Mouse (Mus musculus) frontal cortex, postnatal 14 days (tissue): ENCODE results near the gene Mecr.

Source experiments
- DNase-seq, 2 experiments: peaks; one replicate each; pipeline ENCODE4 v3.0.0; 2022; ENCODE audit warnings: low spot score in 2 of 2

The Mecr gene

GRCm38 (mm10) chr4:131836351-131836881 is 6.9 kb upstream of the Mecr start:
- no peak for DNase-seq

- DNase-seq, result peak in 1 of 2 experiments; percentile 29
These were observed 6.3 kb upstream of the Mecr start for GRCm38 (mm10) chr4:131836891-131837491.

GRCm38 (mm10) chr4:131837872-131838524 is 5.3 kb upstream of the Mecr start, which contains the start of gene Ptpru:
Gene Ptpru (minus strand): TSS chr4:131838288.
- peak; percentile 58 to 88 for DNase-seq

- no peak for DNase-seq
These were observed 2.9 kb downstream of the Mecr start for GRCm38 (mm10) chr4:131845991-131846778.

GRCm38 (mm10) chr4:131848082-131848481 is 4.8 kb downstream of the Mecr start:
- no peak for DNase-seq

- DNase-seq, result peak; percentile 36 to 46
These were observed 6.8 kb downstream of the Mecr start for GRCm38 (mm10) chr4:131849986-131850638.

GRCm38 (mm10) chr4:131854950-131855349 is 11.7 kb downstream of the Mecr start:
- no peak for DNase-seq

- peak; percentile 63 to 78 for DNase-seq
These were observed 17.4 kb downstream of the Mecr start for GRCm38 (mm10) chr4:131860492-131861340.

GRCm38 (mm10) chr4:131861341-131861739 is 18.1 kb downstream of the Mecr start:
- DNase-seq, result no peak

GRCm38 (mm10) chr4:131872672-131873292 is 29.5 kb downstream of the Mecr start:
- DNase-seq, result no peak

GRCm38 (mm10) chr4:131873293-131874168 is 30.3 kb downstream of the Mecr start, which contains the start of gene Srsf4:
Gene Srsf4 (plus strand): TSS chr4:131873617.
- DNase-seq, result peak; percentile 85 to 88

- no peak for DNase-seq
These were observed 30.9 kb downstream of the Mecr start for GRCm38 (mm10) chr4:131874169-131874536.

GRCm38 (mm10) chr4:131874567-131874966 is 31.3 kb downstream of the Mecr start:
- DNase-seq, result no peak

- no peak for DNase-seq
These were observed 32.0 kb downstream of the Mecr start for GRCm38 (mm10) chr4:131875242-131875641.

- DNase-seq, result no peak
These were observed 33.6 kb downstream of the Mecr start for GRCm38 (mm10) chr4:131876836-131877235.

- DNase-seq, result no peak
These were observed 36.4 kb downstream of the Mecr start for GRCm38 (mm10) chr4:131879692-131880091.

GRCm38 (mm10) chr4:131881306-131881705 is 38.0 kb downstream of the Mecr start:
- DNase-seq, result no peak

GRCm38 (mm10) chr4:131883571-131883970 is 40.3 kb downstream of the Mecr start:
- DNase-seq, result no peak

- DNase-seq, result no peak
These were observed 42.1 kb downstream of the Mecr start for GRCm38 (mm10) chr4:131885376-131885775.
